Mouse (Mus musculus) heart, postnatal 0 days (tissue): ENCODE data around the gene Pptc7.

ENCODE experiments used
- CTCF ChIP-seq: IDR thresholded peaks from 2 replicates; pipeline ENCODE4 v1.5.1; 2016; ENCODE audit warnings: antibody characterized with exemption, control low read depth, low read depth
- EP300 ChIP-seq: IDR thresholded peaks from 2 replicates; pipeline ENCODE4 v1.6.1; 2016; ENCODE audit warnings: antibody characterized with exemption, low read depth

DNA sequence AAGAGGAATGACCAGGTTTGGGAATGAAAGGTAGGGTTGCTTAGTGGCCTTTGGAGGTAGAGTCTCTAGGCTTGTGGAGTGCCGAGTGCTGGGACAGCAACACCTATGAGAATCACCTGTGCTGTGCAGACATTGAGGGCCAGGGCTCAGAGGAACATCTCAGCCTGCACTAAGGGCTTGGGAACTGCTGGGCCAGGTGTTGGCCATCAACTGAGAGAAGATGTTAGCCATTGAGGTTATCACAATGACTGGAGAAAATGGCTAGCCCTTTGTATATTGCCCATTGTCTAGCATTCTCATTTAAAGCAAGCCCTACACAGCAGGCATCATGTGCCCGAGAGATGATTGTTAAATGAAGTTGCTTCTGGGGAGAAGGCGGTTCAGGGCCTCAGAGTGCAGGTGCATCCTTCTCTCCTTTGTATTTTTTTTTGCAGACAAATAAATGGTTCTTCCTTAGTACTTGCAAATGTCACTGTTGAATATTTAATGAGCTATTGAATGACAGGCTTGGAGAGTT, 10.1 kb downstream of the Pptc7 start:
- TF ChIP-seq CTCF (no peak), EP300 (no peak)
